Mouse (Mus musculus): ENCODE data around the gene Krtcap2. TPM values are rescaled to one million over a fixed set of nuclear protein-coding genes. Genes with fewer than 3 reads are reported as not detected.

Gene Krtcap2
- polyA plus RNA-seq, 1 experiment from 2014 or later = 271 TPM

DNA sequence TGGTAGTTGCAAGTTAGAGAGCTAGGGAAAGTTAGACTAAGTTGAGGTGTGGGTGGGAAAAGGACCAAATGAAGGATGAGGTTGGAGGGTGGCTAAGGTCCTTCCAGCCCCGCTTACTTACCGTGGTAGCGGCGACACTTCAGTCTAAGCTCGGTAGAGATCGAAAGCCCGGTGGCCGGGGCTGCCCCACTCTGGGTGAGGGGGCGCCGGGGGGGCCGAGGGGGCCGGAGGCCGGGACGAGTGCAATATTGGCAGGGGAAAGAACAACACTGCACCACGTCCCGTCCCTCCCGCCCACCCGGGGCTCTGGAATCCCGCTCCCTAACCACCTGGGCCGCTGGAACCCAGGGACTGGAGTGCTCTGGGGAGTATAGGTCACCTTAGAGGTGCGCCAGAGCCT, 18.9 kb upstream of the Krtcap2 start, which contains the start of gene Mtx1:
TSS of gene Mtx1 (minus strand) at position 189 of the 400 bp plus-strand sequence.
- Histone ChIP-seq H3K4me1 (peaks cover 60% of the 10 kb centered on the region), H3K9me3 (replicated peaks) (no peaks in the 10 kb centered on the region), H3K36me3 (peaks cover 20% of the 10 kb centered on the region; the same call in 1 of the 2 replicates), H3K4me3 (peak within 1 kb of the TSS; percentile 49), H3K27ac (peak within 1 kb of the TSS; percentile 88), H3K4me2 (replicated peaks) (peak within 1 kb of the TSS; percentile 70), H3K27me3 (no peaks in the 10 kb centered on the region; the same call in 1 of the 2 replicates), H3K9ac (peak within 1 kb of the TSS; percentile 76)
- WGBS = 2% methylated on average over 21 of the region's 21 CpGs
- ATAC-seq (ENCODE audit: low FRiP score) = peak; percentile 5

DNA sequence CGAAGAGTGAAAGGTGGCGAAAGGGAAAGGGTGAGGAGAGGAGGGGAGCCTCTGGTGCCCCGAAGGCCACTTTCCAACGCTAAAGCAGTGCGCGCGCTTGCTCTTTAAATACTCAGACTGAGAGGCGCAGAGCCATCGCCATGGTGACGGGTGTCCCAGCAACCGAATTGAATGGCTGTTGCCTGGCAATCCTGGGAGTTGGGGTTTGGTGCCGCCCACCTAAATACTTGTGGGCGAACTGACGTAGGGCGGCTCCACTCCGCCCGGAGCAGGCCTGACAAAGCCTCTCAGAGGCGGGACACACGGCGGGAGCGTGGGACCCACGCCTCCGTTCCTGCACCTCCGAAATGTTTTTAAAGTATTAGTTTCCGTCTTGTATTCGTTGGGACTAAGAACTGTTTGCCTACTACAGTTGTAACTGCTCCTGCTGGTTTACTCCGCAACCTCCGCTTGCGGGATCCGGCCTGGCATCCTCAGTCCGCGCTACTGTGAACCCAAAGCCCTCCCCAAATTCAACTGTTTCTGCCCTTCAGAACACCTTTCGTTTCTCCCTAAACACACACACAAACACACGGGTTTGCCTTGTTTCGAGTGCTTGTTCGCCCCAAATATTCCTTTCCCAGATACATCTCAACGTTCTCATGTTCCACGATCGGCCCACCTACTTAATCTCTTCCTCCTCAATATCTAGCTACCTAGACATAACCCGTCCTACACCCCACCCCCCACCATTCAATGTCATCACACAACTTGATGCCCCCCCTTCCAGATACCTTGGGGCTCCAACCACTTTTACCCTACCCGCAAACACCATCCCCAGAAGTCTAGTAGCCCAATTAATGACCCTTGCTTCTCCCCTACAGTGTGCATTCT, 18.2 kb upstream of the Krtcap2 start:
- Histone ChIP-seq H3K9me3 (replicated peaks) (no peaks in the 10 kb centered on the region), H3K4me2 (replicated peaks) (peak overlapping the region; percentile 70), H3K36me3 (peaks cover 17% of the 10 kb centered on the region; the same call in 1 of the 2 replicates), H3K4me1 (peaks cover 60% of the 10 kb centered on the region), H3K9ac (peak overlapping the region; percentile 76), H3K4me3 (peak overlapping the region; percentile 49), H3K27ac (peak overlapping the region; percentile 88), H3K27me3 (no peaks in the 10 kb centered on the region; the same call in 1 of the 2 replicates)
- ATAC-seq (ENCODE audit: low FRiP score) = peak; percentile 67
- WGBS = 2% methylated on average over 41 of the region's 41 CpGs

- Histone ChIP-seq H3K9ac (peak overlapping the region; percentile 76), H3K4me2 (replicated peaks) (peak overlapping the region; percentile 70), H3K27ac (peak overlapping the region; percentile 88), H3K9me3 (replicated peaks) (no peaks in the 10 kb centered on the region), H3K36me3 (peaks cover 12% of the 10 kb centered on the region), H3K4me3 (peak overlapping the region; percentile 49), H3K27me3 (no peaks in the 10 kb centered on the region; the same call in 1 of the 2 replicates), H3K4me1 (peaks cover 55% of the 10 kb centered on the region)
- peak; percentile 21 for ATAC-seq (ENCODE audit: low FRiP score)
- under 1% methylated on average over 20 of the region's 20 CpGs for WGBS
Observed at GRCm38 (mm10) chr3:89228180-89228549, 17.6 kb upstream of the Krtcap2 start.

DNA sequence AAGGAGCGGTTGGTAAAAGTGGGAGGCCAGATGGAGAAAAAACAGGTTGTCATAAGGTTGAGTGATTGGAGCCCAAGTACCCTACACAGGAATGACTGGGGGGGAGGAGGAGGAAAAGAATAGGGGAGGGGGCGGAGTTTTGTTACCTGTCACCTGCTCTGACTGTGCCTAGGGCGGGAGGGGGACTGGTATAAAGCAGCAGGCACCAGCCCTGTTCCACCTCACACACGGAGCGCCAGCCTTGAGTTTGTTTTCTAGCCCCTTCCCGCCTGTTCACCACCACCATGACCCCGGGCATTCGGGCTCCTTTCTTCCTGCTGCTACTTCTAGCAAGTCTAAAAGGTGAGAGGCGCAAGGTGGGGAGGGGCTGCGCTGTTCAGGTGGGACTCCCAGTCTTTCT, 16.9 kb upstream of the Krtcap2 start, which contains the start of gene Muc1:
TSS of gene Muc1 (plus strand) at position 222 of the 400 bp plus-strand sequence.
- Histone ChIP-seq H3K4me3 (peak within 1 kb of the TSS; percentile 49), H3K36me3 (peaks cover 14% of the 10 kb centered on the region), H3K4me1 (peaks cover 49% of the 10 kb centered on the region), H3K27me3 (no peaks in the 10 kb centered on the region; the same call in 1 of the 2 replicates), H3K9ac (peak within 1 kb of the TSS; percentile 76), H3K27ac (peak within 1 kb of the TSS; percentile 88), H3K4me2 (replicated peaks) (peak within 1 kb of the TSS; percentile 70), H3K9me3 (replicated peaks) (no peaks in the 10 kb centered on the region)
- no peak for ATAC-seq (ENCODE audit: low FRiP score)
- WGBS = 32% methylated on average over 10 of the region's 10 CpGs

GRCm38 (mm10) chr3:89229276-89229675, 16.5 kb upstream of the Krtcap2 start:
- Histone ChIP-seq H3K9me3 (replicated peaks) (no peaks in the 10 kb centered on the region), H3K4me3 (no peak overlapping the region), H3K27me3 (no peaks in the 10 kb centered on the region; the same call in 1 of the 2 replicates), H3K36me3 (peaks cover 12% of the 10 kb centered on the region), H3K4me1 (peaks cover 44% of the 10 kb centered on the region), H3K27ac (no peak overlapping the region), H3K4me2 (replicated peaks) (0 out of 2 replicates have a peak overlapping the region, but pooled peaks have one; percentile 70), H3K9ac (no peak overlapping the region)
- ATAC-seq (ENCODE audit: low FRiP score) = no peak
- 58% methylated on average over 4 of the region's 4 CpGs for WGBS

- 92% methylated on average over 2 of the region's 2 CpGs for WGBS
- H3K27me3 ChIP-seq = no peaks in the 10 kb centered on the region; the same call in 1 of the 2 replicates
- no peak for ATAC-seq (ENCODE audit: low FRiP score)
- no peaks in the 10 kb centered on the region for H3K9me3 ChIP-seq (replicated peaks)
- peaks cover 31% of the 10 kb centered on the region for H3K4me1 ChIP-seq
- H3K36me3 ChIP-seq = peaks cover 24% of the 10 kb centered on the region
- no peak overlapping the region for H3K4me2 ChIP-seq (replicated peaks)
- H3K27ac ChIP-seq = no peak overlapping the region
- H3K4me3 ChIP-seq = no peak overlapping the region
- no peak overlapping the region for H3K9ac ChIP-seq
Observed at GRCm38 (mm10) chr3:89230561-89230960, 15.2 kb upstream of the Krtcap2 start.

GRCm38 (mm10) chr3:89231345-89231744, 14.4 kb upstream of the Krtcap2 start:
- Histone ChIP-seq H3K4me1 (peaks cover 24% of the 10 kb centered on the region), H3K27ac (no peak overlapping the region), H3K4me3 (no peak overlapping the region), H3K4me2 (replicated peaks) (no peak overlapping the region), H3K9ac (no peak overlapping the region), H3K9me3 (replicated peaks) (no peaks in the 10 kb centered on the region), H3K27me3 (no peaks in the 10 kb centered on the region; the same call in 1 of the 2 replicates), H3K36me3 (peaks cover 31% of the 10 kb centered on the region)
- ATAC-seq (ENCODE audit: low FRiP score) = no peak
- WGBS = 71% methylated on average over 7 of the region's 7 CpGs

DNA sequence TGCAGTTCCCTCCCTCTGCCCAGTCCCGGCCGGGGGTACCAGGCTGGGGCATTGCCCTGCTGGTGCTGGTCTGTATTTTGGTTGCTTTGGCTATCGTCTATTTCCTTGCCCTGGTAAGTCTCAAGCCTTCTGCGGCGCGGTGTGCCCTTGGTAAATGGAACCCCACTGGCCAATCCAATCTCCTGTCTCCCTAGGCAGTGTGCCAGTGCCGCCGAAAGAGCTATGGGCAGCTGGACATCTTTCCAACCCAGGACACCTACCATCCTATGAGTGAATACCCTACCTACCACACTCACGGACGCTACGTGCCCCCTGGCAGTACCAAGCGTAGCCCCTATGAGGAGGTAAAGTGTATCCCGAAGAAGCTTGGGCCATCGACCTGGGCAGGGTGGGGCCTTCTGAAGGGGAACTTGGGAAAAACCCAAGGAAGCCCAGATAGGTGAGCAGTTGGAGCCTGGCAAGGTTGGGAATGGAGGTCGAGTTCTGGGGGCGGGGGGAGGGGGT, 13.9 kb upstream of the Krtcap2 start:
- Histone ChIP-seq H3K27ac (no peak overlapping the region), H3K4me2 (replicated peaks) (no peak overlapping the region), H3K9ac (no peak overlapping the region), H3K4me3 (no peak overlapping the region), H3K27me3 (no peaks in the 10 kb centered on the region; the same call in 1 of the 2 replicates), H3K36me3 (peaks cover 36% of the 10 kb centered on the region), H3K9me3 (replicated peaks) (no peaks in the 10 kb centered on the region), H3K4me1 (peaks cover 19% of the 10 kb centered on the region)
- no peak for ATAC-seq (ENCODE audit: low FRiP score)
- 77% methylated on average over 16 of the region's 16 CpGs for WGBS

DNA sequence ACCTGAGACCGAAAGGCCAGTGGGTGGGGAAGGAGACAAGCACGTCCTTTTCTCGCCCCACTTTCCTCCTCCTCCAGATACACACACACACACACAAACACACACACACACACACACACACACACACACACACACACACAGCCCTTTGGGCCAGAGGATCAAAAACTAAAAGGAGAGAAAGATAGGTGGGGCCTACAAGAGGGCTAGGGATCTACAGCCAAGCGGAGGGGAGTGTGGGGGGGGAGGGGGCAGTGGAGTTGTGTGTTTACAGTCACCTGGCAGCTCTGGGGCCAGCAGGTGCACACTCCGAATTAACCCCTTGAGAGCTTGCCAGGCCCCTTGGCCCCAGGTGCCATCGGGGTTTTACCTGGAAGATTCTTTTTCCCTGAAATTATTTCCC, 13.2 kb upstream of the Krtcap2 start:
- Histone ChIP-seq H3K4me1 (peaks cover 12% of the 10 kb centered on the region), H3K9ac (no peak overlapping the region), H3K9me3 (replicated peaks) (no peaks in the 10 kb centered on the region), H3K27me3 (no peaks in the 10 kb centered on the region; the same call in 1 of the 2 replicates), H3K4me2 (replicated peaks) (no peak overlapping the region), H3K27ac (no peak overlapping the region), H3K36me3 (peaks cover 44% of the 10 kb centered on the region), H3K4me3 (no peak overlapping the region)
- ATAC-seq (ENCODE audit: low FRiP score) = no peak
- WGBS = 77% methylated on average over 6 of the region's 6 CpGs

GRCm38 (mm10) chr3:89233562-89234110, 12.1 kb upstream of the Krtcap2 start:
- WGBS = 87% methylated on average over 14 of the region's 14 CpGs
- Histone ChIP-seq H3K36me3 (peaks cover 54% of the 10 kb centered on the region), H3K4me2 (replicated peaks) (no peak overlapping the region), H3K27me3 (peaks cover 1% of the 10 kb centered on the region; the same call in 1 of the 2 replicates), H3K4me1 (peaks cover 3% of the 10 kb centered on the region; the same call in 1 of the 2 replicates), H3K4me3 (no peak overlapping the region), H3K9ac (no peak overlapping the region), H3K9me3 (replicated peaks) (no peaks in the 10 kb centered on the region), H3K27ac (no peak overlapping the region)
- no peak for ATAC-seq (ENCODE audit: low FRiP score)

DNA sequence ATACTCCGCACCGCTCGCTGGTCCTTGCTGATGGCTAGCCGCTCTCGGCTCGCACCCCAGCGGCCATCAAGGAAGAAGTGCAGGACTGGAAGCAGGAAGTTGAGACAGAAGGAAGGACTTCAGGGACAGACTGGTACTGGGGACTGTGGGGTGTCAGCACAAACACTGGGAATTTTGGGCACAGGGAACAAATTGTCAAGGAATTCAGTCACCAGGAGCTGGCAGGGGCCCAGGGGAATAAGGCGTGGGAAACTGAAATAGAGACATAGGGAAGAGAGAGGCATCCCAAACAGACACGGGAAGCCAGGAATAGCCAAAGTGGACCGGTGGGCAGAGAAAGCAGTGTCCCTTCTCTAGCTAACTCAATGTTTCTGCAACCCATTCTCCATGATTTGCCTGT, 9.2 kb upstream of the Krtcap2 start:
- Histone ChIP-seq H3K4me1 (no peaks in the 10 kb centered on the region; the same call in 1 of the 2 replicates), H3K9ac (no peak overlapping the region), H3K27me3 (0 out of 2 replicates have a peak, but pooled peaks cover 4% of the 10 kb centered on the region), H3K4me3 (no peak overlapping the region), H3K4me2 (replicated peaks) (no peak overlapping the region), H3K36me3 (peaks cover 79% of the 10 kb centered on the region), H3K27ac (no peak overlapping the region), H3K9me3 (replicated peaks) (no peaks in the 10 kb centered on the region)
- WGBS = 94% methylated on average over 10 of the region's 10 CpGs
- ATAC-seq (ENCODE audit: low FRiP score) = no peak

DNA sequence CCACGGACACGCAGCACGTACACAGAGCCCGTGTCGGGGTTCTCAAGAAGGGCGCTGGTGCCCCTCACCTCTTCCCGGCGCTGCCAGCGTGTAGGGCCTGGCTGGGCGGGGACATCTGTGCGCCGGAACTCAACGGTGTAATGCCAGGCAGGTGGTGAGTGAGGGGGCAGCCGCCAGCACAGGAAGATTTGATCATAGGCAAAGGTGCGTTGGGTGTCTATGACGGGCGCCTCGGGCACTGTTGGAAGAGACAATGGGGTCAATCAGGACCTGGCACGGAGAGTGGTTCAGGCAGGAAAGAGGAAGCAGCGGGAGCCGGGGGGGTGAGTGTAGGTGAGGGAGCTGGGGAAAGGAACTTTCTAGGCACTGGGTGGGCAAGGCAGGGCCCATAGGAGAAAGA, 8.1 kb upstream of the Krtcap2 start:
- no peak for ATAC-seq (ENCODE audit: low FRiP score)
- Histone ChIP-seq H3K9me3 (replicated peaks) (no peaks in the 10 kb centered on the region), H3K4me1 (peaks cover 2% of the 10 kb centered on the region), H3K4me3 (no peak overlapping the region), H3K9ac (no peak overlapping the region), H3K27me3 (0 out of 2 replicates have a peak, but pooled peaks cover 4% of the 10 kb centered on the region), H3K36me3 (peaks cover 89% of the 10 kb centered on the region), H3K27ac (no peak overlapping the region), H3K4me2 (replicated peaks) (no peak overlapping the region)
- WGBS = 95% methylated on average over 21 of the region's 21 CpGs
